Mouse (Mus musculus): ENCODE data around the gene Tcf7.

DNA sequence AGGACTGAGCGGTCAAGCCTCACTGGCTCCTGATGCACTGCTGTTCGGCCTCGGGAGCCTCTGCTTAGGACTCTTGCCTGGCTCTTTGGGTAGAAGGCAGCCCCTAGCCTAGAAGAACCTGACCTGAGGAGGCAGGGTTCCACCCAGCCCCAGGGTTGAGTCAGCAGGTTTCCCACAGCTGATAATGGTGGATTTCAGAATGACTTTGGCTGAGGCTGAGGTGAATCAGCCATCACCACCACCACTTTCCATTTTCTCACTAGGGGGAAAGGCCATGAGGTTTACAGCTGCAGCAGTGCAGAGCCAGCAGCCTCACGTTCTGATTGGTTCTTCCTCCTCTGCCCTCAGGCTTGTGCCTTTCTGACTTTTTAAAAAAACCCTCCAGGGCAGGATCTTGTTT is 21.9 kb downstream of the Tcf7 start:
- TF ChIP-seq CTCF (IDR thresholded peaks at IDR 0.05; ENCODE audit: low read depth): no peak
- TF ChIP-seq EP300 (IDR thresholded peaks at IDR 0.05; ENCODE audit: low read depth): no peak

Measured in liver, embryonic 14.5 days (tissue).